Mouse (Mus musculus): Measurements from ENCODE around the gene Acox2. TPM values are rescaled to one million over a fixed set of nuclear protein-coding genes. Genes with fewer than 3 reads are reported as not detected.

Acox2 gene
- polyA plus RNA-seq, 1 experiment from 2014 or later: not detected

GRCm38 (mm10) chr14:8220306-8220705 lies 38.8 kb downstream of the Acox2 start:
- H3K4me2 ChIP-seq: no peak overlapping the region
- H3K4me1 ChIP-seq: peaks cover 23% of the 10 kb centered on the region
- no peak overlapping the region for H3K9ac ChIP-seq
- 59% methylated on average over 7 of the region's 7 CpGs for WGBS
- H3K27ac ChIP-seq: no peak overlapping the region
- no peak for ATAC-seq (replicated peaks)
- no peaks in the 10 kb centered on the region for H3K9me3 ChIP-seq
- peaks cover 9% of the 10 kb centered on the region; the same call in 1 of the 2 replicates for H3K27me3 ChIP-seq (replicated peaks)
- no peak overlapping the region for H3K4me3 ChIP-seq
- H3K36me3 ChIP-seq (replicated peaks): peaks cover 3% of the 10 kb centered on the region; the same call in 1 of the 2 replicates

GRCm38 (mm10) chr14:8219876-8220275 lies 39.3 kb downstream of the Acox2 start:
- Histone ChIP-seq H3K9ac (no peak overlapping the region), H3K4me3 (no peak overlapping the region), H3K27me3 (replicated peaks) (peaks cover 9% of the 10 kb centered on the region; the same call in 1 of the 2 replicates), H3K27ac (no peak overlapping the region), H3K4me2 (no peak overlapping the region), H3K4me1 (peaks cover 27% of the 10 kb centered on the region), H3K9me3 (no peaks in the 10 kb centered on the region), H3K36me3 (replicated peaks) (peaks cover 3% of the 10 kb centered on the region; the same call in 1 of the 2 replicates)
- ATAC-seq (replicated peaks): no peak
- WGBS: 39% methylated on average over 11 of the region's 11 CpGs

- Histone ChIP-seq H3K9me3 (no peaks in the 10 kb centered on the region), H3K4me1 (peaks cover 31% of the 10 kb centered on the region), H3K9ac (no peak overlapping the region), H3K27ac (0 out of 2 replicates have a peak overlapping the region, but pooled peaks have one; percentile 38), H3K27me3 (replicated peaks) (peaks cover 9% of the 10 kb centered on the region; the same call in 1 of the 2 replicates), H3K36me3 (replicated peaks) (peaks cover 3% of the 10 kb centered on the region; the same call in 1 of the 2 replicates), H3K4me3 (no peak overlapping the region), H3K4me2 (0 out of 2 replicates have a peak overlapping the region, but pooled peaks have one; percentile 11)
- 11% methylated on average over 10 of the region's 10 CpGs for WGBS
- ATAC-seq (replicated peaks): no peak; the same call in 1 of the 2 replicates
Measured at GRCm38 (mm10) chr14:8218730-8219380, 40.3 kb downstream of the Acox2 start.

- no peak overlapping the region; the same call in 1 of the 2 replicates for H3K4me2 ChIP-seq
- H3K36me3 ChIP-seq (replicated peaks): peaks cover 3% of the 10 kb centered on the region; the same call in 1 of the 2 replicates
- H3K27ac ChIP-seq: peak overlapping the region; percentile 38; the same call in 1 of the 2 replicates
Measured at GRCm38 (mm10) chr14:8218238-8218637, 40.9 kb downstream of the Acox2 start.

GRCm38 (mm10) chr14:8216100-8216499 lies 43.1 kb downstream of the Acox2 start:
- H3K27ac ChIP-seq: no peak overlapping the region
- no peak overlapping the region for H3K9ac ChIP-seq
- H3K4me3 ChIP-seq: peak overlapping the region; percentile 54
- H3K36me3 ChIP-seq (replicated peaks): no peaks in the 10 kb centered on the region
- peaks cover 31% of the 10 kb centered on the region for H3K4me1 ChIP-seq
- no peak for ATAC-seq (replicated peaks)
- WGBS: 72% methylated on average over 5 of the region's 5 CpGs
- no peaks in the 10 kb centered on the region for H3K9me3 ChIP-seq
- H3K4me2 ChIP-seq: peak overlapping the region; percentile 81
- H3K27me3 ChIP-seq (replicated peaks): peaks cover 9% of the 10 kb centered on the region; the same call in 1 of the 2 replicates

More at GRCm38 (mm10) chr14:8218238-8218637, 40.9 kb downstream of the Acox2 start:
- ATAC-seq (replicated peaks): no peak
- Histone ChIP-seq H3K9ac (no peak overlapping the region), H3K27me3 (replicated peaks) (peaks cover 9% of the 10 kb centered on the region; the same call in 1 of the 2 replicates), H3K4me1 (peaks cover 31% of the 10 kb centered on the region), H3K4me3 (no peak overlapping the region), H3K9me3 (no peaks in the 10 kb centered on the region)
- WGBS: 25% methylated on average over 7 of the region's 7 CpGs

GRCm38 (mm10) chr14:8215208-8215778 lies 43.9 kb downstream of the Acox2 start:
- H3K4me1 ChIP-seq: peaks cover 31% of the 10 kb centered on the region
- peak overlapping the region; percentile 54 for H3K4me3 ChIP-seq
- no peaks in the 10 kb centered on the region for H3K36me3 ChIP-seq (replicated peaks)
- H3K27me3 ChIP-seq (replicated peaks): peaks cover 9% of the 10 kb centered on the region; the same call in 1 of the 2 replicates
- WGBS: 17% methylated on average over 21 of the region's 21 CpGs
- ATAC-seq (replicated peaks): no peak
- H3K27ac ChIP-seq: no peak overlapping the region
- H3K4me2 ChIP-seq: peak overlapping the region; percentile 81
- H3K9ac ChIP-seq: peak overlapping the region; percentile 79; the same call in 1 of the 2 replicates
- H3K9me3 ChIP-seq: no peaks in the 10 kb centered on the region

- Histone ChIP-seq H3K9me3 (no peaks in the 10 kb centered on the region), H3K4me1 (peaks cover 26% of the 10 kb centered on the region)
- ATAC-seq (replicated peaks): peak; percentile 88
Measured at GRCm38 (mm10) chr14:8214299-8215207, 44.6 kb downstream of the Acox2 start.

GRCm38 (mm10) chr14:8213803-8214224 lies 45.3 kb downstream of the Acox2 start, which contains the start of gene Kctd6:
Gene Kctd6 (plus strand): TSS chr14:8214140.
- 1% methylated on average over 45 of the region's 49 CpGs for WGBS
- Histone ChIP-seq H3K4me2 (peak within 1 kb of the TSS; percentile 81), H3K4me3 (peak within 1 kb of the TSS; percentile 54), H3K27me3 (replicated peaks) (peaks cover 9% of the 10 kb centered on the region; the same call in 1 of the 2 replicates), H3K36me3 (replicated peaks) (no peaks in the 10 kb centered on the region), H3K27ac (peak within 1 kb of the TSS; percentile 91), H3K9ac (peak within 1 kb of the TSS; percentile 79), H3K4me1 (peaks cover 22% of the 10 kb centered on the region), H3K9me3 (no peaks in the 10 kb centered on the region)
- peak; percentile 96 for ATAC-seq (replicated peaks)

More at GRCm38 (mm10) chr14:8214299-8215207, 44.6 kb downstream of the Acox2 start:
- WGBS: 2% methylated on average over 56 of the region's 63 CpGs
- H3K27ac ChIP-seq: peak overlapping the region; percentile 91
- peak overlapping the region; percentile 54 for H3K4me3 ChIP-seq
- peak overlapping the region; percentile 81 for H3K4me2 ChIP-seq
- no peaks in the 10 kb centered on the region for H3K36me3 ChIP-seq (replicated peaks)
- H3K9ac ChIP-seq: peak overlapping the region; percentile 79
- H3K27me3 ChIP-seq (replicated peaks): peaks cover 9% of the 10 kb centered on the region; the same call in 1 of the 2 replicates

GRCm38 (mm10) chr14:8212996-8213395 lies 46.2 kb downstream of the Acox2 start:
- H3K9ac ChIP-seq: no peak overlapping the region
- H3K4me3 ChIP-seq: no peak overlapping the region
- H3K9me3 ChIP-seq: no peaks in the 10 kb centered on the region
- no peaks in the 10 kb centered on the region for H3K36me3 ChIP-seq (replicated peaks)
- ATAC-seq (replicated peaks): no peak
- H3K4me2 ChIP-seq: no peak overlapping the region
- H3K27ac ChIP-seq: no peak overlapping the region
- H3K27me3 ChIP-seq (replicated peaks): peaks cover 9% of the 10 kb centered on the region; the same call in 1 of the 2 replicates
- 75% methylated on average over 2 of the region's 2 CpGs for WGBS
- H3K4me1 ChIP-seq: peaks cover 16% of the 10 kb centered on the region

- H3K27ac ChIP-seq: no peak overlapping the region
- H3K9ac ChIP-seq: no peak overlapping the region
- no peaks in the 10 kb centered on the region for H3K9me3 ChIP-seq
- no peak overlapping the region for H3K4me3 ChIP-seq
- no peak overlapping the region for H3K4me2 ChIP-seq
- H3K36me3 ChIP-seq (replicated peaks): no peaks in the 10 kb centered on the region
- no peak for ATAC-seq (replicated peaks)
- peaks cover 4% of the 10 kb centered on the region for H3K4me1 ChIP-seq
- 70% methylated on average over 2 of the region's 2 CpGs for WGBS
- no peaks in the 10 kb centered on the region for H3K27me3 ChIP-seq (replicated peaks)
Measured at GRCm38 (mm10) chr14:8209896-8210295, 49.3 kb downstream of the Acox2 start.

- no peak for ATAC-seq (replicated peaks)
Measured at GRCm38 (mm10) chr14:8208876-8209275, 50.3 kb downstream of the Acox2 start.

More at GRCm38 (mm10) chr14:8208876-8209275, 50.3 kb downstream of the Acox2 start:
- no peaks in the 10 kb centered on the region; the same call in 1 of the 2 replicates for H3K4me1 ChIP-seq
- no peaks in the 10 kb centered on the region for H3K36me3 ChIP-seq (replicated peaks)
- 82% methylated on average over 3 of the region's 3 CpGs for WGBS
- H3K4me2 ChIP-seq: no peak overlapping the region
- H3K4me3 ChIP-seq: no peak overlapping the region
- H3K9ac ChIP-seq: no peak overlapping the region
- H3K9me3 ChIP-seq: no peaks in the 10 kb centered on the region
- H3K27ac ChIP-seq: no peak overlapping the region
- no peaks in the 10 kb centered on the region for H3K27me3 ChIP-seq (replicated peaks)

Data from midbrain, embryonic 15.5 days (tissue).